Mouse (Mus musculus): Measurements from ENCODE around the gene Spg21. TPM values are rescaled to one million over a fixed set of nuclear protein-coding genes. Genes with fewer than 3 reads are reported as not detected.

Spg21 gene
- total and polyA plus RNA-seq, 3 experiments = 40.4 to 136 (median 43.4) TPM

- TF ChIP-seq ZMIZ1 (IDR thresholded peaks at IDR 0.05; ENCODE audit: low read depth, low read length) (no peak), CTCF (conservative IDR thresholded peaks at IDR 0.05 in 1 of 2, IDR thresholded peaks at IDR 0.05 in 1 of 2; ENCODE audit: low read depth in 2 of 2, low read length in 2 of 2) (0 out of 4 replicates have a peak, but pooled peaks of 1 of the 2 experiments have one; percentile 8)
- Histone ChIP-seq H3K4me2 (ENCODE audit: insufficient read depth, low read depth, poor library complexity, severe bottlenecking) (no peak overlapping the region), H3K27ac (ENCODE audit: insufficient read depth, low read depth) (no peak overlapping the region), H3K27me3 (replicated peaks) (peaks cover 2% of the 10 kb centered on the region), H3K4me3 (replicated peaks in 1 of 3; ENCODE audit: low read depth in 2 of 3, low read length in 2 of 3, poor library complexity in 1 of 3) (no peak overlapping the region), H3K4me1 (ENCODE audit: control insufficient read depth in 1 of 2, insufficient read depth in 2 of 2) (no peaks in the 10 kb centered on the region; a peak in 1 of 4 replicates), H3K9ac (ENCODE audit: insufficient read depth, low read depth) (no peak overlapping the region), H3K9me3 (replicated peaks; ENCODE audit: low read length) (no peaks in the 10 kb centered on the region), H3K36me3 (replicated peaks in 1 of 2; ENCODE audit: control insufficient read depth in 1 of 2, insufficient read depth in 1 of 2, low read length in 1 of 2) (no peaks in the 10 kb centered on the region), H3K79me2 (replicated peaks; ENCODE audit: control insufficient read depth, extremely low read depth, insufficient read depth, poor library complexity, severe bottlenecking) (no peaks in the 10 kb centered on the region)
- dilution Hi-C loops (cut with MboI; ENCODE audit: extremely low pct_ligation_motif_present, extremely low pct_unique_long_range_greater_than_20kb, low sequenced_read_pairs) (no loop called here), in situ Hi-C loops (cut with MboI; ENCODE audit: low pct_ligation_motif_present, low pct_unique_long_range_greater_than_20kb, low sequenced_read_pairs) (no loop called here)
- no peak for DNase-seq (ENCODE audit: extremely low read depth)
Measured at GRCm38 (mm10) chr9:65417738-65418137, 43.0 kb upstream of the Spg21 start.

- Histone ChIP-seq H3K9ac (ENCODE audit: insufficient read depth, low read depth) (no peak overlapping the region), H3K36me3 (replicated peaks in 1 of 2; ENCODE audit: control insufficient read depth in 1 of 2, insufficient read depth in 1 of 2, low read length in 1 of 2) (no peaks in the 10 kb centered on the region), H3K9me3 (replicated peaks; ENCODE audit: low read length) (no peaks in the 10 kb centered on the region), H3K79me2 (replicated peaks; ENCODE audit: control insufficient read depth, extremely low read depth, insufficient read depth, poor library complexity, severe bottlenecking) (no peaks in the 10 kb centered on the region), H3K27ac (ENCODE audit: insufficient read depth, low read depth) (no peak overlapping the region), H3K4me3 (replicated peaks in 1 of 3; ENCODE audit: low read depth in 2 of 3, low read length in 2 of 3, poor library complexity in 1 of 3) (no peak overlapping the region), H3K4me2 (ENCODE audit: insufficient read depth, low read depth, poor library complexity, severe bottlenecking) (no peak overlapping the region), H3K27me3 (replicated peaks) (no peaks in the 10 kb centered on the region), H3K4me1 (ENCODE audit: control insufficient read depth in 1 of 2, insufficient read depth in 2 of 2) (peaks cover 0 to 5% of the 10 kb centered on the region in 2 experiments; a peak in 2 of 4 replicates)
- peak in 1 of 2 experiments; percentile 50; a peak in 2 of 4 replicates for TF ChIP-seq CTCF (conservative IDR thresholded peaks at IDR 0.05 in 1 of 2, IDR thresholded peaks at IDR 0.05 in 1 of 2; ENCODE audit: low read depth in 2 of 2, low read length in 2 of 2)
- no peak for TF ChIP-seq MAX (IDR thresholded peaks at IDR 0.05; ENCODE audit: low read length)
- TF ChIP-seq NELFE (IDR thresholded peaks at IDR 0.05; ENCODE audit: low read depth, low read length) = no peak
- peak; percentile 38 for TF ChIP-seq RAD21 (IDR thresholded peaks at IDR 0.05; ENCODE audit: low read depth, low read length)
- in situ Hi-C loops (cut with MboI; ENCODE audit: low pct_ligation_motif_present, low pct_unique_long_range_greater_than_20kb, low sequenced_read_pairs) = loop anchor here (10.0 kb wide), 1 partner anchor 195 kb away; no protein-coding TSS in a partner anchor
- no peak for DNase-seq (ENCODE audit: extremely low read depth)
- dilution Hi-C loops (cut with MboI; ENCODE audit: extremely low pct_ligation_motif_present, extremely low pct_unique_long_range_greater_than_20kb, low sequenced_read_pairs) = no loop called here
Measured at GRCm38 (mm10) chr9:65419633-65420032, 41.1 kb upstream of the Spg21 start.

DNA sequence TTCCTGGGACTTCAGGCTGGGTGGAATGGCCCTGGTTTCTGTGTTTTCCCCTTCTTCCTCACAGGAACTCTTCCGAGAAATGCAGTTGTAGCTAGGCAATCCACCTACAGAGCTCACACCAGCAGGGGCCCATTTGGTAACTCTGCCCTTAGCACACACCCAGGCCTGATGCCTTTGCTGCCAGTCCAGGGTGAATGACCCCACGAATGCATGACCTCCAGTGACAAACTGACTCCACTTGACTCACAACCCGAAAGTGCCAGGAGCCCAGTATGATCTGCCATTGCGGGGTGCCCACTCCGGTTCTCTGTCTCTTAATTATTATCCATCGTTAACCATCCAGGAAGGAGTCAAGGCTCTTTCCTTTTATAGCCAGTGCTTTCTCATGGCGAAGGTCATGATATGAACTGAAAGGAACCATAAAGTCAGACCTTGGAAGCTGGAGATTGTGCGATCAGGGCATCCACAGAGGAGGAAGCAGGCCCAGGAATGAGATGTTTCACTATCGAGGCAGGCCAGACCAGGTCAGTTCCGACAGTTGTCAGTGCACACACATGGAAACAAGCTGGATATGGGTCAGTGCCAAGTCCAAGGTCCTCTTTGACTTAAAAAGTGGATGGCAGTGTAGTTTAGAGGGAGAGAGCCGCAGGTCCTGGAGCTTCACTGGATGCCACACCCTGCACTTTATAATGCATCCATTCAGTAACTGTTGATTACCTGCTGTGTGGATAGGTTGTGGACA is 37.8 kb upstream of the Spg21 start, which contains the start of gene Slc51b:
Gene Slc51b, minus strand, starts transcription at position 196 of the 742 bp plus-strand sequence.
- H3K4me1 ChIP-seq (ENCODE audit: control insufficient read depth in 1 of 2, insufficient read depth in 2 of 2) = peaks cover 0 to 9% of the 10 kb centered on the region in 2 experiments; a peak in 2 of 4 replicates
- in situ Hi-C loops (cut with MboI; ENCODE audit: low pct_ligation_motif_present, low pct_unique_long_range_greater_than_20kb, low sequenced_read_pairs) = loop anchor here (10.0 kb wide), 1 partner anchor 198 kb away; no protein-coding TSS in a partner anchor
- no peaks in the 10 kb centered on the region for H3K27me3 ChIP-seq (replicated peaks)
- H3K36me3 ChIP-seq (replicated peaks in 1 of 2; ENCODE audit: control insufficient read depth in 1 of 2, insufficient read depth in 1 of 2, low read length in 1 of 2) = no peaks in the 10 kb centered on the region
- TF ChIP-seq HCFC1 (IDR thresholded peaks at IDR 0.05; ENCODE audit: low read depth, low read length) (no peak), ZNF384 (IDR thresholded peaks at IDR 0.05; ENCODE audit: low read depth, low read length) (no peak), JUN (IDR thresholded peaks at IDR 0.05; ENCODE audit: insufficient read depth, low read depth, low read length) (no peak), MYC (IDR thresholded peaks at IDR 0.05; ENCODE audit: low read depth, low read length) (no peak), ZMIZ1 (IDR thresholded peaks at IDR 0.05; ENCODE audit: low read depth, low read length) (no peak), MAZ (IDR thresholded peaks at IDR 0.05; ENCODE audit: low read depth, low read length) (no peak), RCOR1 (conservative IDR thresholded peaks at IDR 0.05; ENCODE audit: low read depth, low read length) (no peak), UBTF (IDR thresholded peaks at IDR 0.05; ENCODE audit: low read depth, low read length) (no peak), EP300 (IDR thresholded peaks at IDR 0.05; ENCODE audit: low read length) (no peak), ZC3H11A (IDR thresholded peaks at IDR 0.05; ENCODE audit: low read depth, low read length) (no peak), IRF4 (IDR thresholded peaks at IDR 0.05; ENCODE audit: low read depth, low read length) (no peak), SMC3 (IDR thresholded peaks at IDR 0.05; ENCODE audit: low read depth, low read length) (no peak), CHD1 (IDR thresholded peaks at IDR 0.05; ENCODE audit: low read depth, low read length) (no peak), MAX (IDR thresholded peaks at IDR 0.05; ENCODE audit: low read length) (no peak), CTCF (conservative IDR thresholded peaks at IDR 0.05 in 1 of 2, IDR thresholded peaks at IDR 0.05 in 1 of 2; ENCODE audit: low read depth in 2 of 2, low read length in 2 of 2) (no peak), POLR2AphosphoS2 (IDR thresholded peaks at IDR 0.05; ENCODE audit: low read depth, low read length) (no peak), MXI1 (IDR thresholded peaks at IDR 0.05; ENCODE audit: low read depth, low read length) (no peak), ELF1 (IDR thresholded peaks at IDR 0.05; ENCODE audit: low read depth, low read length) (no peak), CHD2 (IDR thresholded peaks at IDR 0.05; ENCODE audit: low read length) (no peak), MEF2A (IDR thresholded peaks at IDR 0.05; ENCODE audit: borderline replicate concordance, low read depth, low read length) (no peak)
- H3K9ac ChIP-seq (ENCODE audit: insufficient read depth, low read depth) = no peak within 1 kb of the TSS
- H3K79me2 ChIP-seq (replicated peaks; ENCODE audit: control insufficient read depth, extremely low read depth, insufficient read depth, poor library complexity, severe bottlenecking) = no peaks in the 10 kb centered on the region
- no peaks in the 10 kb centered on the region for H3K9me3 ChIP-seq (replicated peaks; ENCODE audit: low read length)
- no peak within 1 kb of the TSS for H3K4me2 ChIP-seq (ENCODE audit: insufficient read depth, low read depth, poor library complexity, severe bottlenecking)
- no peak within 1 kb of the TSS for H3K27ac ChIP-seq (ENCODE audit: insufficient read depth, low read depth)
- DNase-seq (ENCODE audit: extremely low read depth) = no peak
- dilution Hi-C loops (cut with MboI; ENCODE audit: extremely low pct_ligation_motif_present, extremely low pct_unique_long_range_greater_than_20kb, low sequenced_read_pairs) = no loop called here
- H3K4me3 ChIP-seq (replicated peaks in 1 of 3; ENCODE audit: low read depth in 2 of 3, low read length in 2 of 3, poor library complexity in 1 of 3) = no peak within 1 kb of the TSS
